Mouse (Mus musculus) forelimb bud, embryonic 11.5 days (tissue): ENCODE data around the gene Ndufaf8.

Experiments
- DNase-seq: peaks from one replicate; pipeline ENCODE4 v3.0.0-alpha.2; 2012; ENCODE audit warnings: low read depth, low spot score

Gene Ndufaf8

GRCm38 (mm10) chr11:120098588-120099511 lies at the start of gene Ndufaf8, which contains the start of gene Tepsin:
Ndufaf8 (plus strand) TSS chr11:120098928.
Tepsin (minus strand) TSS chr11:120098731.
- DNase-seq: peak; percentile 99

DNA sequence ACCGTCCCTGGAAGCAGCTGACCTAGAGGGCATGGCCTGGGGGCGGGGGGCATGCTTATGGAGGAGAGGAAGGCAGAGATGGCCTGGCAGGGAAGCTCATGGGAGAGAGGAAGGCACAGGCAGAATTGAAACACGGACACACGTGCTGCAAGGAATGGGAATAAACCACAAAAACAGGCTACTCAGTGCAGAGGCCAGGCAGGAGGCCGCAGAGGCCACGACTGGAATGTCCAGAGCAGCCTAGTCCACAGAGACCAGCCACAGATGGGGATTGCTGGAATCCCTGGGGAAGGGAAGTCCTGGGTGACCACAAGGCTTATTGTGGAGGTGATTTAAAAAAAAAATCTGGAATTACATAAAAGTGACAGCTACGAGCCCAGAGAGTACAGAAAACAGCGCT lies 49.7 kb upstream of the Ndufaf8 start:
- no peak for DNase-seq

DNA sequence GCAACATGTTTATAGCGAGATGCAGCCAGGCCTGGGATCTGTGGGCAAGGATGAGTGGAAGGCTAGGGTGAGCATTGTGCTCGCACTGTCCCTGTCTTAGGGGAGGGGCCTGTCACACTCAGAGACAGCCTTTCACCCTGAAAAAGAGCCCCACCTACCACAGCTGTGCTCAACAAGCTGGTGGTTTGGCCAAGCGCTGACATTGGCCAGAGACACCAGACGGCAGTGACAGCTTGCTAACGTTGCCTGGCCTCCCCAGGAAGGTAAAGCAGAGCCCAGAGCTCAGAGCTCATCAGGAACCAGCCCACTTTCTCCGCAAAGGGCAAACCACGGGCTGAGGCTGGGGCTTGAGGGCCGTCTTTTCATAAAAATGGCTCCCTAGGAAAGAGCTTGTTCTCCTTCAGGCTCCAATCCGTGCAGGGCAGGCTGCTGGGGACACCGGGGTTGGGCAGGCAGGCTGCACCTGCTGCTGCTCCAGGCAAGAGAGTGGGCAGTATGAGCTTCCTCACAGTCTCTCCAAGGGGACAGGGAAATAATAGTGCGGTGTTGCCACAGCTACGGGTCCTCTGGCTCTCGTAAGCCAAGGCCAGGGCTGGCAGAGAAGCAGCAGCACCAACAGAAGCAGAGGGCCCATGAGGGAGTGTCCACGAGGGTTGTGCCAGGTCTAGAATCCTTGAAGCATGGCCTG lies 47.5 kb upstream of the Ndufaf8 start:
- DNase-seq: no peak

- no peak for DNase-seq
Measured at GRCm38 (mm10) chr11:120052274-120052673, 46.5 kb upstream of the Ndufaf8 start.

DNA sequence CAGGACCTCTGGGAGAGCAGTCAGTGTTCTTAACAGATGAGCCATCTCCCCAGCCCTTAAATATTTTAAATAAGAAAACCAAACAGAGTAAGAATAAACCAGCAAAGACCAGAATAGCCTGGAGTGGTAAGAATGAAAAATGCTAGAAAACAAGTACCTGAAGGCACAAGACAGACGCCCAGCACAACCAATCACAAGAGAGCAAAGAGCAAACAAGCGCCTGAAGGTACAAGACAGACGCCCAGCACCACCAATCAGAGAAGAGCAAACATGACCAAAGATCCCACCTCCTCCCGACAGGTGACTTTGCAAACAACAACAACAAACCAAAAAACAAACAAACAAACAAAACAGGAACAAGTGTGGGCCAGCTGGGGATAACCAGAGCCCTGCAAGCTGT lies 44.9 kb upstream of the Ndufaf8 start:
- no peak for DNase-seq

GRCm38 (mm10) chr11:120055953-120056732 lies 42.6 kb upstream of the Ndufaf8 start:
- DNase-seq: no peak

DNA sequence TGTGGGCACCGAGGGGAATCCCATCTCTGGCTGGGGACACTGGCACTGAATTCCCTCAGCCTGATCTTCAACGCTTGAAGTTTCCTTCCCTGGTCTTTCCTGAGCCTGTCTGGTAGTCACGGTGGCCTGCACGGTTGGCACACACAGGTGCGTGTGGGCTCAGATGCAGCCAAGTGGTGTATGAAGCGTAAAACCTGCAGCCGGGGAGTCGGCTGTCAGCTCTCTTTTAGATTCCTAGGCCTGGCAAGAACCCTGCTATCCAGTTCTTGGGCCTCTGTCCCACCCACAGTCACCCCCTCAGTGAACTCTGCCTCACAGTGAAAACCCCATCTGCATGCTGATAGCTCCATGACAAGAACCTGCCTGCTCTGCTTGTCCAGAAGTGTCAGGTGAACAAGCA lies 38.1 kb upstream of the Ndufaf8 start:
- no peak for DNase-seq

GRCm38 (mm10) chr11:120063326-120063725 lies 35.4 kb upstream of the Ndufaf8 start:
- DNase-seq: no peak

GRCm38 (mm10) chr11:120064006-120064667 lies 34.6 kb upstream of the Ndufaf8 start:
- no peak for DNase-seq

DNA sequence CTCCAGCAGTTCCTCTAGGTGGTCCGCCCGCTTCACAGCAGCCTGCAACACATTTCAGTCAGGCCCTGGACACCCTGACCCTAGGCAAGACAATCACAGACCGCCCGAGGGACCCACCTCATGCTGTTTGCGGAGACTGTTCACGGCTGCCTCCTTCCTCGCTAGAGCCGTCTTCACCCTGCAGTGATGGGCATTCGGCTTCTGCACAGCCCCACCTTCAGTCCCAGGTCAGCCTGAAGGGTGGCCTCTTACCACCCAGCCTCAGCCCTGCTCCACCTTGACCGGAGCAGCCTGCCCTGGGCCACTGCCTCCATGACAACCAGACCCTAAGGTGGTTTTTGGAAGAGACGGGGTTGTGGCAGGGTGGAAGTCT lies 34.1 kb upstream of the Ndufaf8 start:
- no peak for DNase-seq

DNA sequence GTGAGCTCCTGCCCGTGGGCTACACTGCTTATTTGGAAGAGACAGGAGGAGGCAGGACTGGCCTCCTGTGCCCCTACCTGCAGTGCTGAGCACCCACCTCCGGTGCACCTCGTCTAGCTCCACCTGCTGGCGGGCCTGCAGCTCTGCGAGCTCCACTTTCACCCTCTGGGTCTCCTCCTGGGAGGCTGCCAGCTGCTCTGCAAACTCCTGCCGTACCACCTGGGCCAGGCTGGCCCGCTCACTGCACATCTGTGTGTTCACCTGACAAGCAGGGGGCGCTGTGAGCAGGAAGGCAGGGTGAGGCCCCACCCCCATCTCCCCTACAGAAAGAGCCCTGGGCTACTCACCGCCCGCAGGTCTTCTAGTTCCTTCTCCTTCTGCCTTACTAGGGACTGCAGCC lies 33.4 kb upstream of the Ndufaf8 start:
- no peak for DNase-seq

DNA sequence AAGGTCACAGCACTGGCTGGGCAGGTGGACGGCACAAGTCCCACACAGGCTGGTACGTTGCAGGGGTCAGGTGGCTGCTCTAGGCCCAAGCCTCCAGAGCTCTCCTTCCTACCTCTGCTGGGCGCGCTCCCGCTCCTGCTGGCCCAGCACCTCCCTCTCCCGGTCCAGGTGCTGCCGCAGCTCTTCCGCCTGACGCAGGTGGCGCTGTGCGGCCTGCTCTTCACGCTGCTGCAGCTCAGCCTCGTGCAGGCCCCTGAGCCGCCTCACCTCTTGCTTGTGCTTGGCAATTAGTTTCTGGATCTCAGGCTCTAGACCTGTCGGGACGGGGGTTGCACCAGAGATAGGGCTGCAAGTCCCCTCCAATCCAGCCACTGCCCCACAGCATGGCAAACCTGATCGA lies 30.9 kb upstream of the Ndufaf8 start:
- no peak for DNase-seq

DNA sequence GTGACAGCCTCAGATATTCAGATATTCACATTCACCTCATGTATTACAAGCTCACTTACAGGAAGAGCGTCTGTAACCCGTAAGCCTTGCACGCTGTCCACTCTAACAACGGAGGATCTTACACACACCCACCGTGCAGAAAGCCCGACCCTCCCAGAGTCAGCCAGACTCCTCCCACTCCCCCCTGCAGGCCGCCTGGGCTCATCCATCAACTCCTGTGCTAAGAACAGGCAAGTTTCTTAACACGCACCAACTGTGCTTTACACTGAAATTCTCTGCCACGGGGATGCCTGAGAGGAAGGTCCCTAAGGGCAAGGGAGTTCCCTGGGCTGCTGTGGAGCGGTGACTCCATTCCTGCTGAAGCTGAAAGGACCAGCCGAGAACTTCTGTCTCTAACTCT lies 29.5 kb upstream of the Ndufaf8 start:
- DNase-seq: no peak

DNA sequence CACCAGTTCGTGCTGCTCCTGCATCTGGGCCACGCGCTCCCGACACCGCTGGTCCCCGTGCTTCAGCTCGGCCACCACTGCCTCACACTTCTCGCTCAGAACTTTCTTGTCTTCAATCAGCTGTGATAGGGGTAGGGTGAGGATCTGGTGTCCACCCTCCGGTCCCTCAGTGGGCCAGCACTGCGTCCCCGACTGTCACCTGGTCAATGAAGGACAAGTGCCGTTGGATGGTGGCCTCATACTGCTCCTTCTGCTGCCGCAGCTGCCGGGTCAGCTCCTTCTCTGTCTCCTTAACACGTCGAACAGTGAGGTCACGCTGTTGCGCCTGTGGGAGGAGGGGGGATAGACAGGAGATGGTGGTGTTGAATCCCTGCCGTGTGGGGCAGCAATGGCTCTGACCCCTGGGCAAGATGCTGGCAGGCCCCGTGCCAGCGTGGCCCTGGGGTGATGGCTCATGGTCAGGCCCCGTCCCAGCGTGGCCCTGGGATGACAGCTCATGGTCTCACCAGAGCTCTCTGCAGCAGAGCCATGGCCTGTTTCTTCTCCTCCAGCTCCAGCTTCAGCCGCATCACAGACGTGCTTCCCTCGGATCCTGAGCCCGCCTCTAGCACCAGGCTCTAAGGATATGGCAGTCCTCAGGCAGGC lies 28.3 kb upstream of the Ndufaf8 start:
- DNase-seq: no peak

DNA sequence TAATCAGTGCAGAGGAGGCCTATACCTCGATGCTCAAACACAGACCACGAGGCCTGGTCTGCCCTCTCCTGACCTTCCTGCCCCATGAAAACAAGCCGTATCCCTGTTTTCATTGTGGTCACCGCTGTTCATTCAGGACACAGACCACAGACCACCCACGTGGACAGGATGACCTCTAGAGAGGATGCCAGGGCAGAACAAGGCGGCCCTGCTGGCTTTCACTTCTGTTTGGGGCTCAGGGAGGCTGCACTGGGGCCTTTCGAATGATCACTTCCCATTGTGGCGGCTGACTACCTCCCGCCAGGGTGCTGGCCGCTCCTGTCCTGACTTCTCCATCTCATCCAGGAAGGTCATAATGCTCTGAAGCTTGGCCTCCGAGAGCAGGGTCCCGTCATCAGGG lies 27.7 kb upstream of the Ndufaf8 start:
- no peak for DNase-seq

DNA sequence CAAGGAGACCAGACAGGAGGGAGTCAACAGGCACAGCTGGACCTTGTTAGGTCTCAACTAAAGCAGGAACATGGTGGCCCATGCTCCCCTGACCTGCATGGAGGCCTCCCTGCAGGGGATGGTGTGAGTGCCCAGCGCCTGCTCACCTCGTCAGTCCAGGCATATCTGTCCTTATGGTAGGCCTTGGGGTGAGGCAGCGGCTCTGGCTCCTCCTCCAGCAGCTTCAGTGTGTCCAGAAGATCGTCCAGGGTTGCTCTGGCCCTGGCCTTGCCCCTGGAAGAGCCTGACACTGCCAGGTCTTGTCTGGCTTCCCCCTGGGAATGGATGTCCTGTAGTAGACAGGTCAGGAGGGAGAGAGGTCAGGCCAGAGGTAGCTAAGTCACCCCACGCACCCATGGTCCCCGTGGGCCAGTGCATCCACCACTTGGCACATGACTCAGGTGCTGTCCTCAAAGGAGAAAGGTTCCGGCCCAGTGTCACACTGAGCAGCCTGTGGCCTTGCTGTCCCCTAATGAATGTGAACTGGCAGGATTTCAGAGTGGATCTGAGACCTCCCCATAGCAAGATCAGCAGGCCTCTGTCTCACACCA lies 26.9 kb upstream of the Ndufaf8 start:
- DNase-seq: no peak

DNA sequence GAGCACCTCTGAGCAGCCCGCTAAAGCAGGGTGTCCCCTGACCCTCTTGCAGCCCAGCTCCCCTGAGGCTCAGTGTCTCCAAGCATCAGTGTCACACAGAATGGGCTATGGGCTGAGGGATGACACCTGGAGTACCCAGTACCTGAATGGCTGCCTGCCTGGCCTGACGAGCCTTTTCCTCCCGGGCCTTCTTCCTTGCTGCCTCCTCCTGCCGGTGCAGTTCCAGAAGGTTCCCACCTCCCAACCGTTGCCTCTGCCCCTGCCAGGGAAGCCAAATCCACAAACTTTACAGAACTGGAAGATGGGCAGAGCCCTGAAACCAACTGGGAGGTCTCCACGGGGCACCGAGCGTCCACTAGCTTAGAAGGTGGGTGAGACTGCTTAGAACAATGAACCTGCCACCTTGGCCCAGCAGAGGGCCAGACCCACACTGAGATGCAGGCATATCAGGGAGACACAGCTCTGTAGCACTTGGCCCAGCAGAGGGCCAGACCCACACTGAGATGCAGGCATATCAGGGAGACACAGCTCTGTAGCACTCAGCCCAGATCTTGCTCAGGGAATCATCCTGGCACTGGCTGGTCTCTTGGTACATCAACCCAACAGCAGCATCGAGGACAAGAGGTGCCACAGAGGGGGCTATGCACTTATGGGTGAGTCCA lies 25.6 kb upstream of the Ndufaf8 start:
- DNase-seq: no peak

DNA sequence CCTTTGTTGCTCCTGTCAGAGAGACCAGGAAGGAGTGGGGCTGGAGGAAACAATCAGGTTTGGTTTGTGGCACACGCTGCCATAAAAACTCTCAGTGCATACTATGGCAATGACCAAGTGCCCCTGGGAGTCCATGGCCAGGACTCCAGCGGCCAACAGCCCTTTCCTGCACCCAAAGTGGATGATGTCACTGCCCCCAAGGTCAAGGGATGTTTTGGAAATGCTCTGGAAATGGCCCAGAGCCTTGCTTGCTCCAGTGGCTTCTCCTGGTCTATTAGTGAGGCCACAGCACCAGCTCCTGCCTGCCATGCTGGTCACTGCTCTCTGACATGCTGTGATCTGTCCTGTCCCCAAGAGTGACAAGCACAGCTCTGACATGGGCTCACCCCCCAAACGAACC lies 22.5 kb upstream of the Ndufaf8 start:
- DNase-seq: no peak

DNA sequence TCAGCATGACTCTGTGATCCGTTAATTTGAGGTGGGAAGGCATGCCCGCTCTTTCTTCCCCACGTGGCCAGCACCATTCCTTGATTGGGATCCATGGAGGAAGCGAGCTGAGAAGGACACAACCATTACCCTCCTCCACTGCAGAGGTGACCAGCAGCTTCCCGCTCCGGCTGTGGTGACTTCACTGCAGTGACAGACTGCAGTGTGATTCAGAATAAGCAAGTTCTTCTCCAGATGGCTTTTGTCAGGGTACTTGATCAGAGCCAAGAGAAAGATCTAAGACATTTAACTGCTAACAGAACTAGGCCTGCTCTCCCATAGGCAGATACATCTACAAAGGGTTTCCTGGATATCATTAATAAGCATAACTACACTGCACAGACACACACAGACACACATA lies 18.4 kb upstream of the Ndufaf8 start:
- no peak for DNase-seq
